ENCODE assay signal across 16 mouse cellular contexts in the genomic region with DNA sequence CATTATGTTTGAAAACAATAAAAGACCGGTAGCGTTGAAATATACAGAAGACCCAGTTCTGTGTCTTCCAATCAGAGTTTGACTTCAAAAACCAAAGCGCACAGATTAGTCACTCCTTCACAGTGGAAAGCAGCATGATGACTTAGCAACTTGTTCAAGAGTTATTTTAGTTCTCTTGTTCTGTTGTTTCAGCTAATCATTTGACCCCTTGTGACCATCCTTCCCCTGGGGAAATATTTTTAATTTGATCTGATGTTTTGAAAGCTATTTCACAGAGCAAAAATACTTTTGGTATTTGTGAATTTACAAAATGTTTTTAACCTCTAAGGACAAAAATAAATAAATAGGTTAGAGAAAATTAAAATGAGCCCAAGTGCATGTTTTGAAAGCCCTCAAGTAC.
"Had no signal": no experiment of that assay in that cellular context is flagged by ENCODE, and none has a peak within 500 bp of the region (broad histone marks: within the 10 kb centered on the region; RNA-seq: fewer than 3 reads in every experiment).

No protein-coding gene starts in this region.

- H3K4me1 ChIP-seq: megakaryocyte, embryonic 14.5 days; midbrain, embryonic 13.5 days; midbrain, embryonic 15.5 days; neural tube, embryonic 12.5 days had no signal

- H3K27ac ChIP-seq: midbrain, embryonic 13.5 days; midbrain, embryonic 15.5 days; neural tube, embryonic 12.5 days had no signal

- DNase-seq: lung, adult 18-20 months; lung, embryonic 14.5 days; lung, postnatal 10 days; lung, postnatal 4 days; retina, postnatal 1 day; right cerebral cortex, adult 18-20 months; right cerebral cortex, postnatal 25 days; right cerebral cortex, postnatal 4 days; spleen, adult 18-20 months; thymus, adult 18-20 months; thymus, postnatal 14 days; thymus, postnatal 36 days had no signal

- H3K4me3 ChIP-seq: megakaryocyte, embryonic 14.5 days; midbrain, embryonic 13.5 days; midbrain, embryonic 15.5 days; neural tube, embryonic 12.5 days had no signal
